Mouse (Mus musculus): ENCODE results near the gene Gm11733.

The Gm11733 gene

GRCm38 (mm10) chr11:117535491-117536304 lies 51.5 kb downstream of the Gm11733 start:
- no peak for DNase-seq (ENCODE audit: low read depth, low spot score)

DNA sequence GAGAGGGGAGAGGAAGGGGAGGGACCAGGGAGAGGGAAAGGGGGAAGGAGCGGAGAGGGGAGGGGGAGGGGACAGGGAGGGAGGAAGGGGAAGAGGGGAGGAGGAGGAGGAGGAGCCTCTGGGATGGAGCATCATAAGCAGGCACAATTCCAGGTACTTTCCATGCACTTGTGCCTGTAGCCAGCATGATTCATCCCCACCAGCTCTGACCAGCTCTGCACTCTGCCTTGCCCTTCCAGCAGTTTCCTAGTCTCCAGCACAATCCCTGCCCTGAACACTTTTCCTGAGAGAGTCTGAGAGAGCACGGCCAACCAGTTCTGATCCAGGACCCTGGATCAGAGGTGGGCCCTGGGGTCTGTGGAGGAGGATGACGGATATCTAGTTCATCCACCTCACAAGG lies 52.4 kb downstream of the Gm11733 start:
- no peak for DNase-seq (ENCODE audit: low read depth, low spot score)

All from mesoderm, embryonic 11.5 days (tissue).